Mouse (Mus musculus): ENCODE results near the gene Cst3. TPM values are rescaled to one million over a fixed set of nuclear protein-coding genes. Genes with fewer than 3 reads are reported as not detected.

Cst3 gene
- polyA plus RNA-seq, 1 experiment from 2014 or later: 346 TPM

Other genes with a start within 250 kb of the Cst3 start
- 122 and 133 TPM in 2 replicates for gene Nxt1, start 203.1 kb downstream of the Cst3 start, polyA plus RNA-seq (2014; fragmentation: Nextera tagmentation; extraction: Ambion mirVana)
- 27.5 and 29.1 TPM in 2 replicates for gene Gzf1, start 194.7 kb downstream of the Cst3 start, polyA plus RNA-seq (2014; fragmentation: Nextera tagmentation; extraction: Ambion mirVana)
- gene Napb, start 143.2 kb downstream of the Cst3 start, polyA plus RNA-seq (2014; fragmentation: Nextera tagmentation; extraction: Ambion mirVana): 17.1 and 23.6 TPM in 2 replicates
- not detected in 2 replicates for gene Cstl1, start 125.3 kb downstream of the Cst3 start, polyA plus RNA-seq (2014; fragmentation: Nextera tagmentation; extraction: Ambion mirVana)
- gene Cst11, start 104.2 kb downstream of the Cst3 start, polyA plus RNA-seq (2014; fragmentation: Nextera tagmentation; extraction: Ambion mirVana): not detected in 2 replicates
- gene 8030411F24Rik, start 93.7 kb downstream of the Cst3 start, polyA plus RNA-seq (2014; fragmentation: Nextera tagmentation; extraction: Ambion mirVana): not detected in 2 replicates
- gene Cst12, start 86.3 kb downstream of the Cst3 start, polyA plus RNA-seq (2014; fragmentation: Nextera tagmentation; extraction: Ambion mirVana): not detected in 2 replicates
- not detected in 2 replicates for gene Cst8, start 76.9 kb downstream of the Cst3 start, polyA plus RNA-seq (2014; fragmentation: Nextera tagmentation; extraction: Ambion mirVana)
- not detected in 2 replicates for gene Cst13, start 55.6 kb downstream of the Cst3 start, polyA plus RNA-seq (2014; fragmentation: Nextera tagmentation; extraction: Ambion mirVana)
- not detected in 2 replicates for gene Cst9, start 40.5 kb downstream of the Cst3 start, polyA plus RNA-seq (2014; fragmentation: Nextera tagmentation; extraction: Ambion mirVana)
- not detected in 2 replicates for gene 9230104L09Rik, start 10.7 kb downstream of the Cst3 start, polyA plus RNA-seq (2014; fragmentation: Nextera tagmentation; extraction: Ambion mirVana)
- gene Gm1330, start 127.6 kb upstream of the Cst3 start, polyA plus RNA-seq (2014; fragmentation: Nextera tagmentation; extraction: Ambion mirVana): not detected in 2 replicates
- not detected in 2 replicates for gene Gm10750, start 141.5 kb upstream of the Cst3 start, polyA plus RNA-seq (2014; fragmentation: Nextera tagmentation; extraction: Ambion mirVana)